Mouse (Mus musculus): ENCODE measurements around the gene Aldh16a1.
A peak's percentile ranks its signal among the peaks of the same experiment; 100 is the strongest.
"Not testable (repeated sequence)": the region's sequence is repeated elsewhere in the genome, so short reads cannot be mapped to it uniquely, and the experiment has no call there.

Aldh16a1 gene

DNA sequence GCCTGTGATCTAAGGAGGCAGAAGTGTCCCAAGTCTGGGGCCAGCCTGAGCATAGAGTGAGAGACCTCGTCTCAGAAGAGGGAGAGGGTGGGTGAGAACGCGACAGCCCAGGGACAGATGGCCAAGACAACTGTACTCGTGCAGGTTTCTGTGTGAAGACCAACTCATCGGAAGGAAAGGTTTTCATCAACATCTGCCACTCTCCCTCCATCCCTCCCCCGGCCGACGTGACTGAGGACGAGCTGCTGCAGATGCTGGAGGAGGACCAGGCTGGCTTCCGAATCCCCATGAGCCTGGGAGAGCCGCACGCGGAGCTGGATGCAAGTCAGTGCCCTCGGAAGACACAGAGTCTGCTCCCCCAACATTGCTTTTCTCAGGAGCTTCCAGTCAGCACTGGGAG is 3.1 kb upstream of the Aldh16a1 start:
- no peak for DNase-seq (ENCODE audit: low spot score in 2 of 2)

DNA sequence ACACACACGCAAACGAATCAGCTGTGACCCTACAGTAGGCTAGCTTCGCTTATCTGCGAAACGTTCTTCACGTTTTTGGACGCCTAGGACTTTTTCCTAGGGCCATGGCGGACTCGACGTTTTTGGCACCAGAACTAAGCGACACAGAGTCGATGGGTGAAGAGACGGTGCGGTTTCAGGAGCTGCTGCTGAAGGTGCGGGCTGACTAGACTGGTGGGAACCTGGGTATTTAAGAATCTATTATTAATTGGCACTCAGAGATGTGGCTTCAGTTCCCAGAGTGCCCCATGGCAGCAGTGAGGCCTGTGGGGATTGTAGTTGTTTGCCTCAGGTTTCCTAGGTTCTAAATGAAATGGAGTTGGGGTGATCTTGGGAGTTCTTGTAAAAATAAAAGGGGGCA is 1.8 kb upstream of the Aldh16a1 start:
- no peak for DNase-seq (ENCODE audit: low spot score in 2 of 2)

DNA sequence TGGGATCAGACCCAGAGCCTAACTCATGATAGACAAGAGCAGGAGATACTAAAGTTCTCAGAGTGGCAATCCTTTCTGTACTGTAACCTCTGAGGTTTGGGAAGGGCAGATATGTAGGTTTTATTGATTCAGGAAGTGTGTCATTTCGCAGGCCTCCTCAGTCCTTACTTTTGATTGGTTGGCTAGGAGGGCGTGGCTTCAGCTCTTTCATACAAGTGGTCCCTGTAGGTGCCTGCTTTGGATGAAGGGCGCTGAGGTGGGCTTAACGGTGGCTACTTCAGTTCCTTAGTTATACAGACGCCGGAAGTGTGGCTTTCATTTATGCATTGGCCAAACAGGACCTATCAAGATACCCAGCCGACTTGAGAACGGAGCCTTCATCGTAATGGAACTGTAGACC is 1.2 kb upstream of the Aldh16a1 start:
- no peak for DNase-seq (ENCODE audit: low spot score in 2 of 2)

DNA sequence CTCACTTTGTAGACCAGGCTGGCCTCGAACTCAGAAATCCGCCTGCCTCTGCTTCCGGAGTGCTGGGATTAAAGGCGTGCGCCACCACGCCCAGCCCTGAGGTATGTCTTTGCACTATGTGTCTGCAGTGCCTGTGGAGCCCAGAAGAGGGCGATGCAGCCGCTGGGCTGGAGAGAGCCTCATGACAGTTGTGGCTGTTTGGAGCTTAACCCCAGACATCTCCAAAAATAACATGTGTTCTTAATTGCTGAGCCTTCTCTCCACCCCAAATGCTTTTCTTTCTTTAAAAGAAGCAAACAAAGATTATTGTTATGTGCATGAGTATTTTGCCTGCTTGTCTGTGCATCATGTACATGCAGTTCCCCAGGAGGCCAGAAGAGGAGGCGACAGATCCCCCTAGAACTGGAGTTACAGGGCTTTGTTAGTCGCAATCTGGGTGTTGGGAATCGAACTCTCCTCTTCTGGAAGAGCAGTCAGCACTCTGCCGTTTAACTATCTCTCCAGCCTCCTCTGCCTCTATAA is 670 bp upstream of the Aldh16a1 start:
- peak; percentile 57 to 74 for DNase-seq (ENCODE audit: low spot score in 2 of 2)

DNA sequence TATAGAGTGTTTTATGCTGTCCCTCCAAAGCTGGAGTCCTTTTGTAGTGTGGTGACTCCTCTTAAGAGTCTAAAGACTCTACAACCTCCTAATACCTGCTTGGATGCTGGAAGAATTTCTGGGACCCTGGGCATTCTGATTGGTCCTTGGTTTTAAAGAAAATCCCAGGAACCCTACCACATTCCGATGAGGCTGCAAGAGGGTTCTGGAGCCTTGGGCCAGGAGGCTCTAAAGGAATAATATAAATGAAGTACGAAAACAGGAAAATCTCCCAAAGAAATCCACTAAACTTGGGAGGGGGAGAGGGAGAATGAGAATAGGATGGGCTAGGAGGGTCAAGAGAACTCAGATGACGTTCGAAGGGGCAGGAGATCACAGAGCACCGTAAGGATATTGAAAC is 798 bp downstream of the Aldh16a1 start:
- no peak for DNase-seq (ENCODE audit: low spot score in 2 of 2)

DNA sequence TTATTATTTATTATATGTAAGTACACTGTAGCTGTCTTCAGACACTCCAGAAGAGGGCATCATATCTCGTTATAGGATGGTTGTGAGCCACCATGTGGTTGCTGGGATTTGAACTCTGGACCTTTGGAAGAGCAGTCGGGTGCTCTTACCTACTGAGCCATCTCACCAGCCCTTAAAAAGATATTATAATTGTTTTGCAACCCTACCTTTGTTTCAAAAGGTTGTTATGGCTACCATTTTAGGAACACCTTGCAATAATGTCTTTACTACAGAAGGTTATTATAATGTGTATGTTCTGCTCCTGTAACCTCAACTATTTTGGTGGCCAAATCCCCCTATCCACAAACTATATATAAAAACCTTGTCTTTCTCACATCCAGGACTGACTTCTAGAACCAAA is 1.3 kb downstream of the Aldh16a1 start:
- DNase-seq (ENCODE audit: low spot score in 2 of 2), result not testable (repeated sequence)

DNA sequence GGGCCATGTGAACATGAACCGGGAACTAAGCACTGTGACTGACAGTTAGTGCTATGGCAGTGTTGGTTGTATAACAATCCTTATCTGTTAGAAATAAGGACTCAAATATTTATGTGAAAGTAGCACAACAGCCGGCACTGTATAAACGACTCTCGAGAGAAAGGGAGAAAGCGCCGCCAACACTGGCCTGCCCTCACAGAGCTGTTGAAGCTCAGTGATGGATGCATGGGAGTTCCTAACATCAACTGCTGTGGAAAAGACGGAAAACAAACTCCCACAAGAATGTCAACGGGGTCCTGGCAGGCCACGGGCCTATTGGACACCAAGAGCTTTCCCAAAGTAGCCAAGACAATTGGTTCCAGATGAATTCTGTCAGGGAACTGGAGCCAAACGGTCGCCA is 3.1 kb downstream of the Aldh16a1 start:
- DNase-seq (ENCODE audit: low spot score in 2 of 2), result no peak

DNA sequence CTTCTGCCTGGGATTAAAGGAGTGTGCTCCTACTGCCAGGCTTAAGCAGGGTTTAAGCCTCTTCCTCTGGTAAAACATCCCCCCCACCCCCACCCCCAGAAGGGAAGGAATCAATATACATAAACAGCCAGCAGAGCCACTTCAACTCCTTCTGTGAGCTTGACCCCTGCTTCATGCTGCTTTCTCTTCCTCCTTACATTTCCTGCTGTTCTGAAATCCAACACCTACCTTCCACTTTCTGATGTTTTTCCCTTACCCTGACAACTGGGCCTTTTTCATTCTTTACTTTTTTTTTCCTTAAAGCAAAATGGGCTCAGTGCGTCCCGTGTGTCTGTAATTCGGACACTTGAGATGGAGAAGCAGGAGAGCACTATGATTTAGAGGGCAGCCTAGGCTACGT is 4.1 kb downstream of the Aldh16a1 start:
- no peak for DNase-seq (ENCODE audit: low spot score in 2 of 2)

DNA sequence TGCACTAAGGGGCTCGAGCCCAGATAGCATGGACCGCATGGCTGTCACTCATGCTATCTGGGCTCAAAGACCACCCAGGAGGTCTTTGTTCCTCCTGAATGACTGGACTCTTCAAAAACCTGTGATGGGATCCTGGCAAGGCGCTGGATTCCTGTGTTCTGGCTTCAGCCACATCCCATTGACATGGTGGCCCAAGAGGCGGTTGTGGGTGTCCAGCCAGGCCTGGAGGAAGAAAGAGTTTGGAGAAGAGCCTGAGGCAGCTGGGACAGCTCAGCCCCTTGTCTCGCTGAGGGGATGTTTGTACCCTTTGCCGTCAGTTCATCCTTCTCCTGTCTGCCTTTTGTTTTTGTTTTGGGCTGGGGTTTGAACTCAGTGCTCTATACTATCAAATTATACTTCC is 4.8 kb downstream of the Aldh16a1 start:
- no peak for DNase-seq (ENCODE audit: low spot score in 2 of 2)

DNA sequence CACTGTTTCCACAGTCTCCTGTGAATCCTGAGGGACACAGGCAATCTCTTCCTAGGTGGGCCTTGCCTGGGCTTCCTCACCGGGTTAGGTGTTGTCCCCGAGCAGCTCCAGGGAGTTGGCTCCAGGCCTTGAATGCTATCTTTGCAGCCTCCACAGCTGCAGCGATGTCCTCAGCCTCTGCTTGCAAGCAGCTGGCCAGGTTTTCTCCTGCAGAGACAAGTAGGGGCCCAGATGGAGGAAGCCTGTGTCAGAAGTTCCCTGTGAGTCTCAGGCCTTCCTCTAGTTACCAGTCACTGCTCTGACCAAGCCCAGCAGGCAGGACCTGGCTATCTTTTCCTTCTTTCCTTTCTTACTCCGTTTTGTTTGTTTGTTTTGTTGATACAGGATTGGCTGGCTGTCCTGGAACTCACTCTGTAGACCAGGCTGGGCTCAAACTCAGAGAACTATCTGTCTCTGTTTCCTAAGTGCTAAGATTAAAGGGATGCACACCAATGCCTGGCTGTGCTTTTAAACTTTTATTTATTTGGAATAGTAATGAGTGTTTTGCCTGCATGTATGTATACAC is 5.8 kb downstream of the Aldh16a1 start:
- no peak for DNase-seq (ENCODE audit: low spot score in 2 of 2)

DNA sequence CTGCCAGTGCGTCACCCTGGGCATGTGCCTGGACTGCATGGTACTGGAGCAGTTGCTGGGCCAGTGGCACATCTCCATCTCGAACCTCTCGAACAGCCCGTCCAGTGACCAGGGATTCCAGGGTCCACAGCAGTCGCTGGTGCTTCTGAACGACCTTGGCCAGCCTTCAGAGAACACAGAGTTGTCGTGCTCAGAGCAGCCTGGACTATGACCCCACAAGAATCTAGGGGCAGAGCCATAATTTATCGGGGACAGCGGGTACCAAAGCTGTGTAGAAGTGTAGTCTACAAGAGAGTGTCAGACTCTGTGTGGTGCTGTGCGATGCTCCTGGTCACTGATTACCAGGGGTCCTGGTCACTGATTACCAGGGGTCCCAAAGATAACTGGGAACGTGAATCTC is 6.5 kb downstream of the Aldh16a1 start:
- no peak for DNase-seq (ENCODE audit: low spot score in 2 of 2)

DNA sequence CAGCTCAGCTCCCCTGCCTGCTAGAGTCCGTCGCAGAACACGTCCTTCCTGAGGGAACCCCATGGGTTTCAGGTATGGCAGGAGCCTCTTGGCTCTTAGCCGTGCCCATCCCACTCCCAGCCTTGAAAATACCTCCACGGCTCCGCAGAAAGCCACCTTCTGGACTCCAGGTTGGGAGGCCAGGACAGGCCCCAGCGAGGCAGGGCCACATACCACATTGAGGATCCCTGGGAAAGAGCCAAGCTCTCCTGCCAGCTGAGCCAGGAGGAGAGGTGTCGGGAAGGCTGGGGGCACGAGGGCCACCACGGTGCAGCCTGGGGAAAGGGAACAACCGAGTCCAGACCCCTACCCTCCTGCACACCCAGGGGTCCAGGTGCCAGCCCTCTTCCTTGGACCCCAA is 7.1 kb downstream of the Aldh16a1 start:
- no peak for DNase-seq (ENCODE audit: low spot score in 2 of 2)

DNA sequence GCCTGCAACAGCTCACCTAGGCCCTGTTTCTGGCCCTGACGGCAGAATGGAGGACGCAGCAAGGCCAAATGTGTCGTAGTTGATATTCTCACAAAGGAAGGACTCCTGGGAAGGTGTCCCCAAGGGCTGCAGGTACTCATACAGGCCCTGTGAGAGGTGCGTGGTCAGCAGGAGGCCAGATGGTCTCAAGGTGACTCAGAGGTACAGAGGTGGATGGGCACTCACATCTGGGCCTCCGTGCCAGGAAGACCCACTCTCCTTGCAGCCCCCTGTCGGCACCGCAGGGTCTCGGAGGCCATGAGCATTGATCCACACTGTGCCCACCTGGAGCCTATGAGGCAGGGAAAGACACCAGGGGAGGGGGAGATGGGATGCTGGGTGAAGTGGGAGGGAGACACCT is 8.9 kb downstream of the Aldh16a1 start:
- DNase-seq (ENCODE audit: low spot score in 2 of 2), result no peak

DNA sequence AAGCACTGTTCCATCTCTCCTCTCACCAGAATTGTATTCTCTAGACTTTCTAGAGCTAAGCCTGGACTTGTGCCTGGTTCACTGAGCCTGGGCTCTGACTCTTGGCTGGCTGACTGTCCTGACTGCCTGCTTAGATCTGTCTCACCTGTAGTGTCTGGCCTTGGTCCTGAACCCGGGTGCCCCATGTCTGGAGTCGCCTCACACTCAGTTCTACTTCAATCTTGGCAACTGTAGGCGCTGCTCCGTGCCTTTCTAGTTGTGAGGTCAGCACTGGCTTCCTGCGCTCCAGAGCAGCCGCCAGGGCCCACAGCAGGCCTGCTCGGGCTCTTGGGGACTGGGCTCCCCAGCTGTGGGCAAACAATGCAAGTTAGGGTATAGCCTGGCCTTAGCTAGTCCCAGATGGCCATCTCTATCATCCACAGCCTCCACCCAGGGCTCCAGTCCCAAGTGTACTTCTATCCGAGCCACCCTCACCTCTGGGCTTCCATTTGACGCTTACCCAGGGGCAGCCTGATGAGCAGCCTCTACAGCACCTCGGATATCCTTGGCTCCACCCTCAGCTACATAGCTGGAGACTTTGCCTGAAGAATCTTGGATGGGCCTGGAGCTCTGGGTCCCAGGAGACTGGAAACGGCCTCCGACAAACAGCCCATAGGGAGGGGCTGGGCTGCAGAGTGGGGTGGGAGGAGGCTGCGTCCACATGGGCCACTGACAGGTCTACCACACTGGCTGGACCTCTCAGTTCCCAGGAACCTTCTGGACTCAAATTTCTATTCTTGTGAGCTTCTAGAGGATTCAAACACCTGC is 9.8 kb downstream of the Aldh16a1 start:
- no peak for DNase-seq (ENCODE audit: low spot score in 2 of 2)

DNA sequence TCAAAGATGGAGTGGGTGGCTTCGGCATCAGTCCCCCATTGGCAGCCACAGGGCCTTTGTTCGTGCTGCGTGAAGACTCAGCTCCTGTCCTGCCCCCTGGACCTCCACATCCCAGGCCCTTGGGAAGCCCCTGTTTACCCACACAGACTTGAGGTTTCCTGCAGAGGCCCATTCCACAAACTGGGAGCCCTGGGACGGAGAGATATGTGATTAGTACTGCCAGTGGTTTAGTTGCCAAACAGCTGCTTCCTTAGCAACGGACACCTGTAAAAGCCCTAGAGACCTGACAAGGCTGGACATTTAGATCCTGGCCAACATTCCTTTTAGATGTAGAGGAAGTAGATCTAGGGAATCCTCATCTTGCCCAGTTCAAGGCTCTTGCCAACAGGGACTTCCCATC is 12.5 kb downstream of the Aldh16a1 start:
- DNase-seq (ENCODE audit: low spot score in 2 of 2), result no peak

DNA sequence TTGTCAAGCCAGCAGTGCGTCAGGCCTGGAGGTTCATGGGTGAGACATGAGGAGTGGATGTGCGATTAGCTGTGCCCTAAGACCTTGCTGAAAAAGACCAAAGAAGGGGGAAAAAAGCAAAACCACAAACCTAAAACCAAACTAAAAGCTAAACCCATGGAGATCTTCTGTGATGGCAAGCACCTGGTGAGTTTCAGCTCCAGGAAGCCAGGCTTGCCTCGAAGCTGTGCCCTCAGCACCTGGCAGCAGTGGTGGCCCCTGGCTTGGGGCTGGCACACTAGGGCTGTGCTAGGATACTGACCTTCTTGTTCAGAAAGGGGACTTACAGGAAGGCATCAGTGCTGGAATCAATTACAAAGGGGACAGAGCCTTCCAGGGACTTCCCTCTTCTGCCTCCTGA is 13.1 kb downstream of the Aldh16a1 start:
- DNase-seq (ENCODE audit: low spot score in 2 of 2), result no peak

DNA sequence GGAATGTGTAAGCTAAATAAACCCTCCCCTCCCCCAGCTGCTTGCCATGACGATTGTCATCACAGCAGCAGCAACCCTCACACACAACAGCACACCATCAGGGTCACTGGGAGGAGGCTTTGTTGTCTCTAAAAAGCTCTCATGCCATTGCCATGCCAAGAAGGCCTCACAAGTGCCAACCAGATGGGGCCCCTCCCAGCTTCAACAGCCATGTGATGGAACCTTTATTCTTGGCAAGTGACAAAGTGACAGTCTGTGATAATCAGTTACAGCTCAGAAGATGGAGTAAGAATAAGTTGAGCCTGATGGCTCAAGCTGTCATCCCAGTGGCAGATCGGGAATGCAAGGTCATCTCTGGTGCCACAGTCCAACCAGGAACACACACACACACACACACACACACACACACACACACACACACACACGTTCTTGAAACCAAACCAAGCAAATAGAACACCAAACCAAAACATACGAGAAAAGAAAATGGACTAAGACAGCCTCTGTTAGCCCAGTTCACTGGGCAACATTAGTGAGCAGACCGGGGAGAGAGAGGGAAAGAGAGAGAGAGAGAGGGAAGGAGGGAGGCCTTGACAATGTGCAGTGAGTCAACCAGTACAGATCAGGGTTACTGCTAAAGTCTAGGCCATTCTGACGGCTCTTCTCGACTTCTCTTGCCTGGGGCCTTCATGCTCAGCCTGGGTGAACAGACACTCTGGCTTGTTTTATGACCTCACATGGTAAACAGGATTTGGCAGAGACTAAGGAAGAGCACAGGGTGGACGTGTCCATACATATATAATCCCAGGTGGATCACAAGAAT is 14.3 kb downstream of the Aldh16a1 start:
- no peak for DNase-seq (ENCODE audit: low spot score in 2 of 2)

DNA sequence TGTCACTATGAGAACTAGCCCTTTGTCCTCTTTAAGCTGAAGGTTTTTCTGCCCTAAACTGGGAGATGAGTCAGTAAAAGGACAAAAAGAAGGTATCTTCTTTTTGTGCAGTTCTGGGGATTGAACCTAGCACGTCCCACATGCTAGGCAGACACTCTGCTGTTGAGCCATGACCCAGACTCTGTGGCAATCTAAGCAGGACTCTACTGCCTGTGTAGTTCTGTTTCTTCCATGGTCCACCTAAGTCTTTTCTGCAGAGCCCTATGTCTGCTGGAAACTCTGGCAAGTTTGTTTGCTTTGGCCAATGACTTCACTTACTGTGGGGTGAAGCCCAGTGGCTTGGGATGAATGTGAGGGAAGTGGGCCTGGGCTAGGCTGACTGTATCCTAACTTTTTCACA is 16.0 kb downstream of the Aldh16a1 start:
- no peak for DNase-seq (ENCODE audit: low spot score in 2 of 2)

DNA sequence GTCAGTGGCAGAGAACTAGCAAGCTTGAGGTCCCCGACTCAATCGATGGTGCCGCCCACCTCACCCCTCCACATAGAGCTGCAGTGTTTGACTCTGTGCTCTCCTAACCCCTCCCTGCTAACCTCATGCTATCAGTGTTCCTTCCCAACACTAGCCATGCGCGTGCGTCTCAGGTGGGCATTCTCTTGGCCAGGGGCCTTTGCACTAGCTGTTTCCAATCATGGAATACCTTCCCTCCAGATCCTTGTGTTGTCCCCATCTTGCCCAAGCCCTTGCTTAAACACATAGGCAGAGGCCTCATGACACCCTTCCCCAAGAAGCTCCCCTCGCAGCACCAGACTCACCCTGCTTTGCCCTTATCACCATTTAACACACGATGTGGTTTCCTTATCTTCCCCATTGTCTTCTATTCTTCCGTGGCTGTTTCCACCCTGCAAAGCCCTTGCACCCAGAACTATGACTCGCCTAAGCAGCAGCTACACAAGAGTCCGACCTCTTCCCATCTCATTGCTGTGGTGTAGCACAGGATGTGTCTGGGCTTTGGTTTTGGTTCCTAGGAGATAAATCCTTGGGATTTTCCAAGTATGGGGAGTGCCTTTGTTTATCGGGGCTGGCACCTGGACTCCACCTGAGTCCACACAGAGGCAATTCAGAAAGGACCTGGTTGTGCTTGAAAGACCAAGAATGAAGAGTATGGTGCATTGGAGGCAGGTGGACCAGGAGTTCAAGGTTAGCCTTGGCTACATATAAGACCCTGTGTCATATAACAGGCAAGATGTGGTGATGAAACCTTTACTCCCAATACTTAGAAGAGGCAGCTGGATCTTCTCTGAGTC is 17.0 kb downstream of the Aldh16a1 start:
- DNase-seq (ENCODE audit: low spot score in 2 of 2), result no peak

DNA sequence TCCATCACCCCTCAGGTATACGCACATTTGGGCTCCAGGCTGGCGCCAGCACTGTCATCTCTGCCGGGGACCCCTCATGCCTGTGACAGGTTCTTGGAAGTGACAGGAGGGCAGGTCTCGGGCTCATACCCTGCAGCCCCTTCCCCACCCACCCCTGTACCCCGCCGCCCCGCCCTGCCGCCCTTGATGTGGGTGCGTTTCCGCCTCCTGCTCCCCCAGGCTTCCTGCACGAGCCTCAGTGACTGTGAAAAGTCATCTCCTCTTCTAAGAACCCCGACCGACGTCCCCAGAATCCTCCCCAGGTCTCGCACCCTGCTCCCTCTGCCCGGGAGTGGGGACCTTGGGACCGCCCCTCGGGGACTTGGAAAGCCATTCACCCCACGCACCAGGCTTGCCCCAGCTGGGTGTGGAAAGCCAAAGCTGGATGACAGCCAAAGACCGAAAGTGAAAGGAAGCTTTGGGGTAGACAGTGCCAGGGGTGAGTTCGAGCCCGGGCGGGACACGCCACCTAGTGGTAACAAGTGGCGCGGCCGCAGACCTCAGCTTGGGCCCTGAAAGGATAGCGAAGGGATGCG is 18.3 kb downstream of the Aldh16a1 start, which contains the start of the genes Gm45713 and Flt3l:
Gm45713 (minus strand) TSS at position 239 of the 575 bp plus-strand sequence.
Flt3l (minus strand) TSS at position 440 of the 575 bp plus-strand sequence.
- peak; percentile 87 to 94 for DNase-seq (ENCODE audit: low spot score in 2 of 2)

DNA sequence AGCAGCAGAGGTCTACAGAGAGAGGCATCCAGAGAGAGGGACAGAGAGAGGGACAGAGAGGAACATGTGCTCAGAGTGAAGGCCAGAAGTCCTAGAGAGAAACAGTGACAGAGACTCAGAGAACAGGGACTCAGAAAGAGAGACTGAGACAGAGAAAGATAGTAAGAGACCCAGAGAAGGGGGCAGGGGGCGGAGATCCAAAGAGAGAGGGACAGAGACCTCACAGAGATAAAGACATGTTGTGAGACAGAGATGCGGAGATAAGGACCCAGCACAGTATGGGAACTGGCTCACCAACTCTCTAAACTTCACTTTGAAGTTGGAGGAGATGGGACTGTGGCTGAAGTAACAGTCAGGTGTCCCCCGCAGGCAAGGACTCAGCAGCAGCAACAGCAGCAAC is 19.0 kb downstream of the Aldh16a1 start:
- no peak for DNase-seq (ENCODE audit: low spot score in 2 of 2)

Measured in urinary bladder, postnatal 4 days (tissue).